Mouse (Mus musculus) right cerebral cortex, adult 2 months (tissue): Measurements from ENCODE around the gene Suclg2.

Source experiments
- DNase-seq, 2 experiments: peaks; one replicate each; pipeline ENCODE4 v3.0.0; 2021 to 2022; ENCODE audit warnings: low spot score in 2 of 2

Suclg2 gene

DNA sequence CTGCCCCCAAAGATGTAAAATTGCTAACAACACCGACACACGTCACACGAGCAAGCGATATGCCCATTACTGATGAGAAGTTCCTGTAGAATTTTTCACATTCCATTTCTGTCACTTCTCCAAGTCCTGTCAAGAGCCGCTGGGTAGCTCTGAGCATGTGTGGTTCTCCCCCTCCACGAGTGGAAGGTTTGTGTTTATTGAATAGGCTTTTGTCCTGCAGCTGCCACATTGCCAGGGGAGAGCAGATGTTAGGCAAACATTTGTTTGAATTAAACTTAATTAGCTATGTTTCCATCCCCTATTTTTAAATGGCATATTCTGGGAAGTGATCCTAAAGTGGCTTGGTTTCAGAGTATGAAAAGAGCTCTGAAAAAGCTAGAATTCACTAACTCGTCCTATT lies 249.1 kb downstream of the Suclg2 start:
- no peak for DNase-seq

DNA sequence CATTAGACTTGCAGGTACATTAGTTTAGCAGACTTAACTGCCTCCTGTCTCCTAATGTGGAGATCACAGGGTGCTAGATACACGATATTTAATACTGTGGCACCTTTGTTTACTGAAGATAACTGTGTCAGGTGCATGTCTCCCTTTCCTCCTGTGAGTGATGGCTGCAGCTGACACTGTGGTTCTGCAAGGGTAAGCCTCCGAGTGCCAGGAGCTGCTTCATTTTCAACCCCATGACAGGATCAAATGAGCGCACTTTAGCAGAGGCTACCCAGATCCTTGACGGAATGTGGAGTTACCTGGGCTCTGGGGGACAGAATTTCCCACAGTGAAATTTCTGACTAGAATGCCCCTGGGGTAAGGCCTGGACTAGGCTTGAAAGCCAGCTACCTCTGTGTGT lies 253.3 kb downstream of the Suclg2 start:
- no peak for DNase-seq

DNA sequence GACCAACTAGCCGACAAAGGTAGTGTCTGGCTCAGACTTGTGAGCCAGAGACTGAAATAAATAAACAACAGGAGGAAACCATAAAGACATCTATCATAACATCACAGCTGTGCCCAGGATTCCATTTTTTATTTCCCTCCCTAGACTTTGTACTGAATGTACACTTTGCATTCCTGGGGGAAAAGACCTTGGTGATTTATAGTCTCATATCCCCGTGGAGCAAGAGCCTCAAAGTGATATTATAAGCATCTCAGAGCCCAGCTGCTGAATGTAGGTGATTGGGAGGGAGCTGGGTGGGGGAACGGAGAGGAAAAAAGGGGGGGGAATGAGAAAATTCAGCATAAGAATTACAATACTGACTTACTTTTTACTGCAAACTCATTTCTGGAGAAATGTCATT lies 259.2 kb downstream of the Suclg2 start:
- DNase-seq = no peak

DNA sequence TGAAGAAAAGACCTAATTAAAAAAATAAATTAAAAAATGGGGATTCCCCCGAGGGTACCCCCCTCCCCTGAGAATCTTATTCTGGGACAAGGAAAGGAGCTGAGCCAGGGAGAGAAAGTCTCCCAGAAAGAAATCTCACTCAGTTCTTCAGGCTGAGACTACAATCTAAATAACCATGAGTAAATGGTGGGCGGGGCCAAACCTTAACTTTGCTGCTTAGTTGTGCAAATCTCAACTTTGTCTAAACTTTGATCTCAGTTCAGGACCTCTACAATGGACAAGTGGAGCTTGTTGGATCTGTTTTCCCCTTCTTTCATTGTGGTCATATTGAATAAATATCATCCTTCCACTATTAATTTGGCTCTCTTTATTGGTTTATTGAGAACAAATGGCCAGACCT lies 272.4 kb downstream of the Suclg2 start:
- DNase-seq = no peak

DNA sequence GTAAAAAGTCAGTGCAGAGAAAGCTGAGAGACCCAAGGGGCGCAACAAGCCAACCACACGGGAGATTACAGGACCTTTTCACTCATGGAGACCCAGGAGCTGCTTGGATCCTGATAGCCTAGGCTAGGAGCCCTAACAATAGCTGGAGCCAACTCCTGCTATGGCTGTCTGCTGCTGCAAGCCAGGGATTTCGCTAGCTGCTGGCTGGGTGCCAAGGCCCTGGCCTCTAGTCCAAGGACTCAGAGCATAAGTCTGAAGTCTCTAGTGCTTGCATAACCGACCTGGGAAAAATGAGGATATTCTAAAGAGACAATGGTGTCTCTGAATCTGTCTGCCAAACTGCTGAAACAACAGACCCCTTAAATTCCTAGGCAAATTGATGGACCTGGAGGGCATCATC lies 273.6 kb downstream of the Suclg2 start:
- DNase-seq = no peak
